Mouse (Mus musculus) forebrain, embryonic 10.5 days (tissue): Measurements from ENCODE around the gene Trim63. TPM values are rescaled to one million over a fixed set of nuclear protein-coding genes. Genes with fewer than 3 reads are reported as not detected.
"Not testable (repeated sequence)": the region's sequence is repeated elsewhere in the genome, so short reads cannot be mapped to it uniquely, and the experiment has no call there.

Source experiments
- DNase-seq: peaks from one replicate; pipeline ENCODE4 v3.0.0-alpha.2; 2017; ENCODE audit warnings: low spot score; ENCODE audit errors: extremely low spot score
- H3K27ac ChIP-seq: fragments of 300-500 bp; sonication (generic); 2 replicates; pipeline ENCODE4 v1.5.1; 2016; ENCODE audit warnings: mild to moderate bottlenecking
- H3K27me3 ChIP-seq: fragments of 300-500 bp; sonication (generic); 2 replicates; pipeline ENCODE4 v1.6.1; 2016; ENCODE audit warnings: mild to moderate bottlenecking; ENCODE audit not compliant: poor library complexity, severe bottlenecking
- H3K36me3 ChIP-seq: fragments of 300-500 bp; sonication (generic); replicated peaks from 2 replicates; pipeline ENCODE4 v1.6.1; 2016; ENCODE audit warnings: mild to moderate bottlenecking, moderate library complexity
- H3K4me1 ChIP-seq: fragments of 300-500 bp; sonication (generic); 2 replicates; pipeline ENCODE4 v1.6.1; 2016
- H3K4me3 ChIP-seq: fragments of 300-500 bp; sonication (generic); 2 replicates; pipeline ENCODE4 v1.5.1; 2016; ENCODE audit warnings: mild to moderate bottlenecking, moderate library complexity
- H3K9me3 ChIP-seq: fragments of 300-500 bp; sonication (generic); 2 replicates; pipeline ENCODE4 v1.6.1; 2016; ENCODE audit warnings: mild to moderate bottlenecking, moderate library complexity
- WGBS: fragments of 180-500 bp; shearing (Covaris S2); methylation state at CpG from one replicate; pipeline ENCODE4 v1.1.7; 2016; 5-methylcytosine and 5-hydroxymethylcytosine counted together
- polyA plus RNA-seq: library from polyadenylated mRNA; unstranded; fragments of >200 nt; fragmentation: Nextera tagmentation; extraction: Ambion mirVana; gene quantifications from 2 replicates; pipeline ENCODE4 v1.2.1, GENCODE M21; 2016

Trim63 gene
- polyA plus RNA-seq, 1 experiment from 2014 or later = 0.22 TPM

GRCm38 (mm10) chr4:134288397-134289256, 26.3 kb upstream of the Trim63 start:
- Histone ChIP-seq H3K27ac (peak overlapping the region; percentile 100), H3K27me3 (0 out of 2 replicates have a peak, but pooled peaks cover 7% of the 10 kb centered on the region), H3K4me3 (peak overlapping the region; percentile 91), H3K9me3 (no peaks in the 10 kb centered on the region), H3K4me1 (peaks cover 31% of the 10 kb centered on the region), H3K36me3 (peaks cover 17% of the 10 kb centered on the region)
- WGBS = 50% methylated on average over 11 of the region's 11 CpGs
- DNase-seq = no peak

- WGBS = 24% methylated on average over 7 of the region's 7 CpGs
- peaks cover 12% of the 10 kb centered on the region; the same call in 1 of the 2 replicates for H3K27me3 ChIP-seq
- H3K9me3 ChIP-seq = 0 out of 2 replicates have a peak, but pooled peaks cover 4% of the 10 kb centered on the region
- H3K36me3 ChIP-seq = no peaks in the 10 kb centered on the region
- peaks cover 19% of the 10 kb centered on the region for H3K4me1 ChIP-seq
- peak; percentile 87 for DNase-seq
- no peak overlapping the region for H3K27ac ChIP-seq
- no peak overlapping the region for H3K4me3 ChIP-seq
Measured at GRCm38 (mm10) chr4:134292067-134292466, 22.9 kb upstream of the Trim63 start.

- WGBS = 74% methylated on average over 18 of the region's 18 CpGs
- no peak for DNase-seq
- no peak overlapping the region for H3K27ac ChIP-seq
- peaks cover 13% of the 10 kb centered on the region for H3K4me1 ChIP-seq
- H3K4me3 ChIP-seq = no peak overlapping the region
- peaks cover 12% of the 10 kb centered on the region; the same call in 1 of the 2 replicates for H3K27me3 ChIP-seq
- no peaks in the 10 kb centered on the region for H3K36me3 ChIP-seq
- H3K9me3 ChIP-seq = 0 out of 2 replicates have a peak, but pooled peaks cover 4% of the 10 kb centered on the region
Measured at GRCm38 (mm10) chr4:134293061-134293691, 21.7 kb upstream of the Trim63 start.

GRCm38 (mm10) chr4:134293692-134294163, 21.2 kb upstream of the Trim63 start:
- Histone ChIP-seq H3K27ac (no peak overlapping the region), H3K36me3 (no peaks in the 10 kb centered on the region), H3K4me1 (peaks cover 7% of the 10 kb centered on the region), H3K27me3 (peaks cover 12% of the 10 kb centered on the region; the same call in 1 of the 2 replicates), H3K4me3 (no peak overlapping the region), H3K9me3 (0 out of 2 replicates have a peak, but pooled peaks cover 4% of the 10 kb centered on the region)
- no peak for DNase-seq
- WGBS = 74% methylated on average over 9 of the region's 9 CpGs

GRCm38 (mm10) chr4:134296096-134296495, 18.8 kb upstream of the Trim63 start:
- H3K27ac ChIP-seq, H3K9me3 ChIP-seq, H3K36me3 ChIP-seq, H3K4me3 ChIP-seq, H3K4me1 ChIP-seq, DNase-seq: not testable (repeated sequence)
- 91% methylated on average over 4 of the region's 4 CpGs for WGBS
- peaks cover 12% of the 10 kb centered on the region; the same call in 1 of the 2 replicates for H3K27me3 ChIP-seq

GRCm38 (mm10) chr4:134296523-134296922, 18.4 kb upstream of the Trim63 start:
- Histone ChIP-seq H3K27me3 (peaks cover 12% of the 10 kb centered on the region; the same call in 1 of the 2 replicates), H3K4me3 (no peak overlapping the region), H3K4me1 (0 out of 2 replicates have a peak, but pooled peaks cover 2% of the 10 kb centered on the region), H3K27ac (no peak overlapping the region), H3K36me3 (no peaks in the 10 kb centered on the region), H3K9me3 (0 out of 2 replicates have a peak, but pooled peaks cover 4% of the 10 kb centered on the region)
- WGBS = 88% methylated on average over 4 of the region's 4 CpGs
- DNase-seq = no peak

- H3K36me3 ChIP-seq = no peaks in the 10 kb centered on the region
- 0 out of 2 replicates have a peak, but pooled peaks cover 4% of the 10 kb centered on the region for H3K9me3 ChIP-seq
- peaks cover 12% of the 10 kb centered on the region; the same call in 1 of the 2 replicates for H3K27me3 ChIP-seq
- no peak for DNase-seq
- H3K4me1 ChIP-seq = 0 out of 2 replicates have a peak, but pooled peaks cover 2% of the 10 kb centered on the region
- no peak overlapping the region for H3K27ac ChIP-seq
- no peak overlapping the region for H3K4me3 ChIP-seq
- 96% methylated on average over 8 of the region's 8 CpGs for WGBS
Measured at GRCm38 (mm10) chr4:134297369-134297768, 17.6 kb upstream of the Trim63 start.

- no peak overlapping the region for H3K4me3 ChIP-seq
- no peak for DNase-seq
- 0 out of 2 replicates have a peak, but pooled peaks cover 4% of the 10 kb centered on the region for H3K9me3 ChIP-seq
- no peaks in the 10 kb centered on the region for H3K4me1 ChIP-seq
- H3K27ac ChIP-seq = no peak overlapping the region
- no peaks in the 10 kb centered on the region for H3K36me3 ChIP-seq
- peaks cover 4% of the 10 kb centered on the region; the same call in 1 of the 2 replicates for H3K27me3 ChIP-seq
- 78% methylated on average over 19 of the region's 19 CpGs for WGBS
Measured at GRCm38 (mm10) chr4:134298626-134299497, 16.1 kb upstream of the Trim63 start.

- Histone ChIP-seq H3K27ac (no peak overlapping the region), H3K4me1 (no peaks in the 10 kb centered on the region), H3K36me3 (no peaks in the 10 kb centered on the region), H3K4me3 (no peak overlapping the region), H3K27me3 (no peaks in the 10 kb centered on the region), H3K9me3 (0 out of 2 replicates have a peak, but pooled peaks cover 4% of the 10 kb centered on the region)
- 80% methylated on average over 4 of the region's 4 CpGs for WGBS
- DNase-seq = no peak
Measured at GRCm38 (mm10) chr4:134299498-134299810, 15.5 kb upstream of the Trim63 start.

- Histone ChIP-seq H3K27ac (no peak overlapping the region), H3K36me3 (no peaks in the 10 kb centered on the region), H3K9me3 (0 out of 2 replicates have a peak, but pooled peaks cover 4% of the 10 kb centered on the region), H3K4me1 (no peaks in the 10 kb centered on the region), H3K4me3 (no peak overlapping the region), H3K27me3 (no peaks in the 10 kb centered on the region)
- 83% methylated on average over 9 of the region's 9 CpGs for WGBS
- DNase-seq = no peak
Measured at GRCm38 (mm10) chr4:134300316-134300715, 14.6 kb upstream of the Trim63 start.

- H3K27me3 ChIP-seq = no peaks in the 10 kb centered on the region
- H3K4me3 ChIP-seq = no peak overlapping the region
- 90% methylated on average over 5 of the region's 5 CpGs for WGBS
- H3K27ac ChIP-seq = no peak overlapping the region
- H3K4me1 ChIP-seq = peaks cover 2% of the 10 kb centered on the region
- H3K9me3 ChIP-seq = no peaks in the 10 kb centered on the region
- DNase-seq = no peak
- H3K36me3 ChIP-seq = no peaks in the 10 kb centered on the region
Measured at GRCm38 (mm10) chr4:134302084-134302483, 12.8 kb upstream of the Trim63 start.

GRCm38 (mm10) chr4:134306963-134307362, 8.0 kb upstream of the Trim63 start:
- Histone ChIP-seq H3K4me3 (no peak overlapping the region), H3K4me1 (peaks cover 12% of the 10 kb centered on the region), H3K27me3 (no peaks in the 10 kb centered on the region), H3K9me3 (no peaks in the 10 kb centered on the region), H3K27ac (no peak overlapping the region), H3K36me3 (no peaks in the 10 kb centered on the region)
- no peak for DNase-seq
- WGBS = 82% methylated on average over 2 of the region's 2 CpGs
